8 mouse cellular contexts compared by ENCODE assay signal in genomic region chr2:164531169-164531568, GRCm38 (mm10). TPM values are rescaled to one million over a fixed set of nuclear protein-coding genes. Genes with fewer than 3 reads are reported as not detected.
DNase-seq lines count a peak whose midpoint lies in the region; ATAC-seq and TF ChIP-seq lines count a peak whose summit lies in the region.
"Had no signal": no experiment of that assay in that cellular context is flagged by ENCODE, and none has a peak within 500 bp of the region (broad histone marks: within the 10 kb centered on the region; RNA-seq: fewer than 3 reads in every experiment).

No protein-coding gene starts in this region.

- no peak overlapping the region for H3K9ac ChIP-seq in ES-Bruce4 (ENCODE audit: low read depth, poor library complexity, severe bottlenecking)

- no peak overlapping the region for H3K4me3 ChIP-seq in ES-Bruce4 (ENCODE audit: low read depth, low read length)

- H3K36me3 ChIP-seq in ES-Bruce4 (ENCODE audit: control insufficient read depth, insufficient read depth, low read length, poor library complexity, severe bottlenecking), result no peaks in the 10 kb centered on the region

- no peaks in the 10 kb centered on the region; the same call in 1 of the 2 replicates for H3K9me3 ChIP-seq in ES-Bruce4 (replicated peaks; ENCODE audit: control insufficient read depth, insufficient read depth, low read length, poor library complexity, severe bottlenecking)

- H3K4me1 ChIP-seq in ES-Bruce4 (ENCODE audit: control insufficient read depth, insufficient read depth, low read length), result peaks cover 3% of the 10 kb centered on the region

- H3K27me3 ChIP-seq in ES-Bruce4 (ENCODE audit: control insufficient read depth, insufficient read depth, low read length, poor library complexity, severe bottlenecking), result no peaks in the 10 kb centered on the region

- peak; percentile 74 for ATAC-seq in activated CD4-positive, CD25-positive, alpha-beta regulatory T cell, adult 4 months
- ATAC-seq in common myeloid progenitor, adult 5-6 weeks (replicated peaks; ENCODE audit: low read depth, poor library complexity, severe bottlenecking), result peak; percentile 83

- DNase-seq in heart, postnatal 10 days, result peak; percentile 75 to 84
- peak; percentile 65 for DNase-seq in layer of hippocampus, adult 9-10 months (ENCODE audit: low spot score)
- peak; percentile 88 for DNase-seq in lung, postnatal 36 days
- DNase-seq in spleen, adult 18-20 months, result peak; percentile 34 to 77

- peak; percentile 46 for TF ChIP-seq CTCF in ES-Bruce4 (IDR thresholded peaks at IDR 0.05; ENCODE audit: low read depth, low read length)

- intact Hi-C loops in heart, postnatal 10 days (cut with DNase I), result loop anchor here (2.0 kb wide), 1 partner anchor 114 kb away; no protein-coding TSS in a partner anchor

- no peak for TF ChIP-seq POLR2A in ES-Bruce4 (IDR thresholded peaks at IDR 0.05; ENCODE audit: insufficient read depth, low read length)

- no peak overlapping the region for H3K27ac ChIP-seq in ES-Bruce4 (ENCODE audit: insufficient read depth, low read length)
- H3K27ac ChIP-seq: macrophage had no signal

- no peak for TF ChIP-seq EP300 in ES-Bruce4 (IDR thresholded peaks at IDR 0.05; ENCODE audit: insufficient read depth, low read depth, low read length)

RNA-seq across cellular contexts. Expression of gene Wfdc2, which starts 31.0 kb away (rescaled TPM):
- 123 and 135 TPM in 2 replicates for polyA plus RNA-seq in ES-Bruce4 (2011; ENCODE audit: insufficient read depth, insufficient read length, low read depth, missing spikeins)
- not detected for polyA plus RNA-seq in activated CD4-positive, CD25-positive, alpha-beta regulatory T cell, adult 4 months (2017; shearing (Covaris generic))
- total RNA-seq in common myeloid progenitor, adult 5-6 weeks (2017), result not detected in 2 replicates
- total RNA-seq in heart, postnatal 10 days (2021), result 1 to 10 TPM in 1 of 2 experiments, under 1 TPM in 1; 0.84 to 1.0 TPM
- polyA plus RNA-seq: macrophage had no signal

RNA-seq across cellular contexts. Expression of gene Pigt, which starts 33.8 kb away (rescaled TPM):
- polyA plus RNA-seq in ES-Bruce4 (2011; ENCODE audit: insufficient read depth, insufficient read length, low read depth, missing spikeins), result 49.9 and 52.7 TPM in 2 replicates
- 10 to 100 TPM; 19.6 to 47.7 TPM for polyA plus RNA-seq in activated CD4-positive, CD25-positive, alpha-beta regulatory T cell, adult 4 months (2017; shearing (Covaris generic))
- 30.6 and 33.2 TPM in 2 replicates for total RNA-seq in common myeloid progenitor, adult 5-6 weeks (2017)
- 10 to 100 TPM; 56.4 to 56.8 TPM for total RNA-seq in heart, postnatal 10 days (2021)

RNA-seq across cellular contexts. Expression of gene Spint3, which starts 42.1 kb away (rescaled TPM):
- not detected in 2 replicates for polyA plus RNA-seq in ES-Bruce4 (2011; ENCODE audit: insufficient read depth, insufficient read length, low read depth, missing spikeins)
- polyA plus RNA-seq in activated CD4-positive, CD25-positive, alpha-beta regulatory T cell, adult 4 months (2017; shearing (Covaris generic)), result not detected
- not detected in 2 replicates for total RNA-seq in common myeloid progenitor, adult 5-6 weeks (2017)
- not detected for total RNA-seq in heart, postnatal 10 days (2021)
- polyA plus RNA-seq: macrophage had no signal

RNA-seq across cellular contexts. Expression of gene Dbndd2, which starts 45.3 kb away (rescaled TPM):
- polyA plus RNA-seq in ES-Bruce4 (2011; ENCODE audit: insufficient read depth, insufficient read length, low read depth, missing spikeins), result 6.4 and 7.1 TPM in 2 replicates
- polyA plus RNA-seq in activated CD4-positive, CD25-positive, alpha-beta regulatory T cell, adult 4 months (2017; shearing (Covaris generic)), result 1 to 10 TPM; 2.1 to 6.8 TPM
- 0.18 TPM in 1 of 2 replicates, not detected in the other for total RNA-seq in common myeloid progenitor, adult 5-6 weeks (2017)
- 10 to 100 TPM; 17.1 to 18.9 TPM for total RNA-seq in heart, postnatal 10 days (2021)

RNA-seq across cellular contexts. Expression of gene Wfdc6a, which starts 54.1 kb away (rescaled TPM):
- polyA plus RNA-seq in ES-Bruce4 (2011; ENCODE audit: insufficient read depth, insufficient read length, low read depth, missing spikeins), result not detected in 2 replicates
- polyA plus RNA-seq in activated CD4-positive, CD25-positive, alpha-beta regulatory T cell, adult 4 months (2017; shearing (Covaris generic)), result not detected
- total RNA-seq in common myeloid progenitor, adult 5-6 weeks (2017), result not detected in 2 replicates
- total RNA-seq in heart, postnatal 10 days (2021), result not detected
- polyA plus RNA-seq: macrophage had no signal
